Mouse (Mus musculus) heart, postnatal 0 days (tissue): ENCODE results near the gene Cyp24a1.

Experiments used
- CTCF ChIP-seq: IDR thresholded peaks from 2 replicates; pipeline ENCODE4 v1.5.1; 2016; ENCODE audit warnings: antibody characterized with exemption, control low read depth, low read depth
- EP300 ChIP-seq: IDR thresholded peaks from 2 replicates; pipeline ENCODE4 v1.6.1; 2016; ENCODE audit warnings: antibody characterized with exemption, low read depth

DNA sequence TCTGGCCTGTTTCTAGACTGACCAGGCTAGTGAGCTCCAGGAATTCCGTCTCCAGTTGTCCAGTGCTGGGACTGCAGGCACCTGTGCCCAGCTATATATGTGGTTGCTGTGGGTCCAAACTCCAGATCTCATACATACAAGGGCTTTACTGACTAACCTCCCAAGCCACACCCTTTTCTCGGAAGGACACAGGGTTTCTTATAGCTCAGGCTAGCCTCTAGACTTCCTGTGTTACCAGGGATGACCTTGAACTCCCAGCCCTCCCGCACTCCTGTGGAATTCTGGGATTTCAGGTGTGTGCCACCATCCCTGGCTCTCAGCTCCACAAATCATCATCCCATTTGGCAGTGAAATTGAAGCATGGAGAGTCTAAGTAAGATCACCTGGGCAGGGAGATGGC, 33.3 kb upstream of the Cyp24a1 start:
- TF ChIP-seq CTCF (no peak), EP300 (no peak)
